Mouse (Mus musculus) lung, postnatal 0 days (tissue): ENCODE data around the gene Nrros. TPM values are rescaled to one million over a fixed set of nuclear protein-coding genes. Genes with fewer than 3 reads are reported as not detected.
A peak's percentile ranks its signal among the peaks of the same experiment; 100 is the strongest.

Experiments
- ATAC-seq: fragments of 200-750 bp; cut with Nextera tagmentation; 2 replicates; pipeline ENCODE4 v1.8.0; 2017; ENCODE audit warnings: moderate library complexity
- DNase-seq: peaks from one replicate; pipeline ENCODE4 v3.0.0-alpha.2; 2016; ENCODE audit warnings: low spot score
- H3K27ac ChIP-seq: fragments of 300-500 bp; sonication (generic); 2 replicates; pipeline ENCODE4 v1.5.1; 2014; ENCODE audit warnings: antibody characterized with exemption, mild to moderate bottlenecking, low read length, mixed read lengths
- H3K27me3 ChIP-seq: fragments of 300-500 bp; sonication (generic); replicated peaks from 2 replicates; pipeline ENCODE4 v1.6.1; 2014; ENCODE audit warnings: low read length, mixed read lengths; ENCODE audit not compliant: insufficient read depth
- H3K36me3 ChIP-seq: fragments of 300-500 bp; sonication (generic); 2 replicates; pipeline ENCODE4 v1.6.1; 2014; ENCODE audit warnings: low read length, mixed read lengths; ENCODE audit not compliant: insufficient read depth
- H3K4me1 ChIP-seq: fragments of 300-500 bp; sonication (generic); 2 replicates; pipeline ENCODE4 v1.6.1; 2014; ENCODE audit warnings: antibody characterized with exemption, low read depth, low read length, mixed read lengths; ENCODE audit not compliant: insufficient read depth
- H3K4me2 ChIP-seq: fragments of 300-500 bp; sonication (generic); replicated peaks from 2 replicates; pipeline ENCODE4 v1.6.1; 2014; ENCODE audit warnings: low read depth, mild to moderate bottlenecking, low read length, moderate library complexity, mixed read lengths
- H3K4me3 ChIP-seq: fragments of 300-500 bp; sonication (generic); 2 replicates; pipeline ENCODE4 v1.5.1; 2014; ENCODE audit warnings: low read depth, low read length
- H3K9ac ChIP-seq: fragments of 300-500 bp; sonication (generic); replicated peaks from 2 replicates; pipeline ENCODE4 v1.6.1; 2014; ENCODE audit warnings: low read depth, mild to moderate bottlenecking
- H3K9me3 ChIP-seq: fragments of 300-500 bp; sonication (generic); 2 replicates; pipeline ENCODE4 v1.6.1; 2016; ENCODE audit warnings: low read length, mixed read lengths
- CTCF ChIP-seq: IDR thresholded peaks from 2 replicates; pipeline ENCODE4 v1.5.1; 2016; ENCODE audit warnings: antibody characterized with exemption, mild to moderate bottlenecking
- EP300 ChIP-seq: IDR thresholded peaks from 2 replicates; pipeline ENCODE4 v1.6.1; 2016; ENCODE audit warnings: antibody characterized with exemption, mild to moderate bottlenecking, control low read depth
- WGBS: fragments of 180-500 bp; shearing (Covaris S2); extraction: QIAGEN DNeasy Blood & Tissue Kit; methylation state at CpG from one replicate; pipeline ENCODE4 v1.1.7; 2014; 5-methylcytosine and 5-hydroxymethylcytosine counted together
- polyA plus RNA-seq: library from polyadenylated mRNA; unstranded; fragments of >200 nt; fragmentation: Nextera tagmentation; extraction: Ambion mirVana; gene quantifications from 2 replicates; pipeline ENCODE4 v1.2.1, GENCODE M21; 2015

Gene Nrros
- polyA plus RNA-seq, 1 experiment from 2014 or later: 31.5 TPM

GRCm38 (mm10) chr16:32200256-32201003 lies 35.0 kb upstream of the Nrros start:
- peak overlapping the region; percentile 33 for H3K4me2 ChIP-seq
- DNase-seq (peak; percentile 44), ATAC-seq (peak; percentile 82)
- 33% methylated on average over 21 of the region's 21 CpGs for WGBS
- TF ChIP-seq EP300 (no peak), CTCF (no peak)
- H3K4me3 ChIP-seq: peak overlapping the region; percentile 34
- H3K9ac ChIP-seq: peak overlapping the region; percentile 45; the same call in 1 of the 2 replicates
- H3K36me3 ChIP-seq: no peaks in the 10 kb centered on the region
- H3K27me3 ChIP-seq: no peaks in the 10 kb centered on the region
- no peaks in the 10 kb centered on the region for H3K4me1 ChIP-seq
- H3K9me3 ChIP-seq: no peaks in the 10 kb centered on the region
- H3K27ac ChIP-seq: peak overlapping the region; percentile 90

GRCm38 (mm10) chr16:32190011-32190441 lies 24.6 kb upstream of the Nrros start:
- 59% methylated on average over 11 of the region's 12 CpGs for WGBS
- H3K9me3 ChIP-seq: no peaks in the 10 kb centered on the region
- H3K4me1 ChIP-seq: no peaks in the 10 kb centered on the region
- H3K4me3 ChIP-seq: no peak overlapping the region
- H3K27me3 ChIP-seq: no peaks in the 10 kb centered on the region
- DNase-seq: peak; percentile 68
- TF ChIP-seq CTCF: no peak
- no peak for TF ChIP-seq EP300
- no peak overlapping the region for H3K9ac ChIP-seq
- 0 out of 2 replicates have a peak overlapping the region, but pooled peaks have one; percentile 3 for H3K4me2 ChIP-seq
- no peak overlapping the region for H3K27ac ChIP-seq
- H3K36me3 ChIP-seq: no peaks in the 10 kb centered on the region
- peak; percentile 37; the same call in 1 of the 2 replicates for ATAC-seq

DNA sequence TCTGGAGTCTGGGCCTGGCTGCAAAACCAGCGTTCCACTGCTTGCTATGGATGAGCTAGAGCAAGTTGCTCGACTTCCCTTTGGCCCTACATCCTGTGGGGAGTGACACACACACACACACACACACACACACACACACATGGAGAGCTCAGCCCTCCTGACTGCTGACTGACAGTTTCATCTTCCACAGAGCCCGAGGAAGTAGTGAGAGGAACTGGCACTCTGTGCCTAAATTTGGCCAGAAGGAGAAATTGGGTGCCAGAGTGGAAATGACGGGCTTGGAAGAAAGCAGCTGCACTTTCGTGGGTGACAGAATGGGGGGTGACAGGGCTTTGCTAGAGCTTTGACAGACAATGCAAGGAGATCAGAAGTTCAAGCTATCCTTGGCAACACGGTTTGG lies 23.7 kb upstream of the Nrros start:
- Histone ChIP-seq H3K27ac (no peak overlapping the region), H3K27me3 (no peaks in the 10 kb centered on the region), H3K9me3 (no peaks in the 10 kb centered on the region), H3K4me2 (no peak overlapping the region), H3K36me3 (no peaks in the 10 kb centered on the region), H3K4me1 (no peaks in the 10 kb centered on the region), H3K4me3 (no peak overlapping the region), H3K9ac (no peak overlapping the region)
- ATAC-seq (peak; percentile 73), DNase-seq (peak; percentile 65)
- TF ChIP-seq CTCF: no peak
- no peak for TF ChIP-seq EP300
- 22% methylated on average over 6 of the region's 6 CpGs for WGBS

- no peak for ATAC-seq
These were observed 20.7 kb upstream of the Nrros start for GRCm38 (mm10) chr16:32186056-32186455.

DNA sequence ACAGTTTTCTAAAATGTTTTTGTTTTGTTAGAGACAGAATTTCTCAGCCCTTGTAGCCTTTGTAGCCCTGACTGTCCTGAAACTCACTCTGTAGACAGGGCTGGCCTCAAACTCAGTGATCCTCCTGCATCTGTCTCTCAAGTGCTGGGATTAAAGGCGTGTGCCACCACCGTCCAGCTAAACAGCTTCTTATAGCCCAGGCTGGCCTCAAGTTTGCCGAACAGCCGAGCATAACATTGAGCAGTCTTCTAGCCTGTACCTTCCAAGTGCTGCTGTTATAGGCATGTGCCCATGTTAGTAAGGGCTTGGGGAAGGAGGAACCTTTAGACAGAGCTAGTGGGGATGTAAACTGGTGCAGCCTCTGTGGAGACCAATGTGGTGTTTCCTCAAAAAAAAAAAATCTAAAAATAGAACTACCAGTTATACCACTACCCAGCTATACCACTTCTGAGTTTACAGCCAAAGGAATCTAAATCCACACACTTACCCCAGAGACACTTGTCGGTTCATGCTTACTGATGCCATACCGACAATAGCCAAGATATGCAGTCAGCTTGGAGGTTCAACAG lies 14.0 kb upstream of the Nrros start, which contains the start of gene Bex6:
Gene Bex6, plus strand, starts transcription at position 491 of the 569 bp plus-strand sequence.
- TF ChIP-seq EP300: no peak
- TF ChIP-seq CTCF: no peak
- Histone ChIP-seq H3K9me3 (no peaks in the 10 kb centered on the region), H3K27me3 (no peaks in the 10 kb centered on the region), H3K27ac (no peak within 1 kb of the TSS), H3K36me3 (no peaks in the 10 kb centered on the region), H3K4me2 (no peak within 1 kb of the TSS), H3K4me3 (no peak within 1 kb of the TSS), H3K4me1 (no peaks in the 10 kb centered on the region), H3K9ac (no peak within 1 kb of the TSS)
- no peak for DNase-seq
- no peak for ATAC-seq
- WGBS: 74% methylated on average over 6 of the region's 6 CpGs

More at GRCm38 (mm10) chr16:32186056-32186455, 20.7 kb upstream of the Nrros start:
- DNase-seq: no peak
- no peaks in the 10 kb centered on the region for H3K36me3 ChIP-seq
- H3K4me2 ChIP-seq: no peak overlapping the region
- TF ChIP-seq EP300: no peak
- TF ChIP-seq CTCF: no peak
- H3K27ac ChIP-seq: no peak overlapping the region
- H3K4me1 ChIP-seq: no peaks in the 10 kb centered on the region
- H3K9ac ChIP-seq: no peak overlapping the region
- H3K4me3 ChIP-seq: no peak overlapping the region
- 96% methylated on average over 5 of the region's 5 CpGs for WGBS
- H3K9me3 ChIP-seq: no peaks in the 10 kb centered on the region
- no peaks in the 10 kb centered on the region for H3K27me3 ChIP-seq

- peak; percentile 35 for DNase-seq
- Histone ChIP-seq H3K4me2 (peak overlapping the region; percentile 32; the same call in 1 of the 2 replicates), H3K9me3 (no peaks in the 10 kb centered on the region), H3K36me3 (no peaks in the 10 kb centered on the region), H3K4me1 (no peaks in the 10 kb centered on the region), H3K27me3 (no peaks in the 10 kb centered on the region), H3K27ac (peak overlapping the region; percentile 72), H3K4me3 (no peak overlapping the region), H3K9ac (no peak overlapping the region)
- peak; percentile 18; the same call in 1 of the 2 replicates for TF ChIP-seq EP300
- no peak for TF ChIP-seq CTCF
- peak; percentile 75 for ATAC-seq
- WGBS: 38% methylated on average over 18 of the region's 18 CpGs
These were observed 11.7 kb upstream of the Nrros start for GRCm38 (mm10) chr16:32176896-32177686.
